Mouse (Mus musculus) kidney, adult 2 months (tissue): ENCODE results near the gene Srebf2.

Experiments used
- CTCF ChIP-seq: fragments of 200-500 bp; conservative IDR thresholded peaks from 2 replicates; pipeline ENCODE4 v1.5.1; 2011; ENCODE audit warnings: low read depth, mild to moderate bottlenecking, control low read depth, low read length, moderate library complexity, mixed read lengths; ENCODE audit not compliant: insufficient read depth, insufficient read length
- POLR2A ChIP-seq: fragments of 200-500 bp; IDR thresholded peaks from one replicate; pipeline ENCODE4 v1.6.1; 2011; ENCODE audit warnings: low read depth, low read length, control low read depth

DNA sequence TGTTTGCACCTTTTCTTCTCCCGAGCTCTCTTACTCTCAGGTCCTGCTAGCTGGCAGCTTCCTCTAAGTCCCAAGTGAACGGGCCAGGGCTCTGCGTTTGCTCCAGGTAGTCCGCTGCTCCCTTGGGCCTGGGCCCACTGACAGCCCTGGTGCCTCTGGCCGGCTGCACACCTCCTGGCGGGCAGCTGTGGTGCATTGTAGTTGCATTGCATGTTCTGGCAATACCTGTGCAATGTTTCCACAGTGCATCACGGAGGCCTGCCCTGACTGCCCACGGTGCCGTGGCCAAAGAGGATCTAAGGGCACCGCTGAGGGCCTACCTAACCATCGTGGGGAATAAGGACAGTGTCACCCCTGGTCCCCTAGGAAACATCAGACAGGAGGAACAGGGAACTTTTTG lies 51.0 kb downstream of the Srebf2 start:
- TF ChIP-seq POLR2A = no peak
- TF ChIP-seq CTCF = no peak
